Mouse (Mus musculus): ENCODE measurements around the gene Bptf.

- TF ChIP-seq GATA1 (IDR thresholded peaks at IDR 0.05; ENCODE audit: borderline replicate concordance, low read length) (no peak), FLI1 (IDR thresholded peaks at IDR 0.05; ENCODE audit: low read length) (no peak)
These were observed 66.6 kb downstream of the Bptf start for GRCm38 (mm10) chr11:107065216-107065785.
